Mouse (Mus musculus) stomach, embryonic 14.5 days (tissue): Measurements from ENCODE around the gene Ttc33. TPM values are rescaled to one million over a fixed set of nuclear protein-coding genes. Genes with fewer than 3 reads are reported as not detected.

Experiments used
- ATAC-seq: fragments of 200-750 bp; cut with Nextera tagmentation; 2 replicates; pipeline ENCODE4 v1.8.0; 2017; ENCODE audit warnings: low read depth, moderate TSS enrichment; ENCODE audit not compliant: insufficient number of reproducible peaks, insufficient read depth, low FRiP score
- H3K27ac ChIP-seq: fragments of 300-500 bp; sonication (generic); 2 replicates; pipeline ENCODE4 v1.5.1; 2014; ENCODE audit warnings: mild to moderate bottlenecking, low read length, moderate library complexity, mixed read lengths
- H3K27me3 ChIP-seq: fragments of 300-500 bp; sonication (generic); 2 replicates; pipeline ENCODE4 v1.6.1; 2014; ENCODE audit warnings: low read length, control low read depth, mixed read lengths; ENCODE audit not compliant: control insufficient read depth, insufficient read depth
- H3K36me3 ChIP-seq: fragments of 300-500 bp; sonication (generic); 2 replicates; pipeline ENCODE4 v1.6.1; 2014; ENCODE audit warnings: mild to moderate bottlenecking, control low read depth, low read length, moderate library complexity, mixed read lengths; ENCODE audit not compliant: control insufficient read depth, insufficient read depth
- H3K4me1 ChIP-seq: fragments of 300-500 bp; sonication (generic); 2 replicates; pipeline ENCODE4 v1.6.1; 2014; ENCODE audit warnings: low read length, control low read depth, mixed read lengths; ENCODE audit not compliant: control insufficient read depth, insufficient read depth
- H3K4me2 ChIP-seq: fragments of 300-500 bp; sonication (generic); replicated peaks from 2 replicates; pipeline ENCODE4 v1.6.1; 2014; ENCODE audit warnings: low read depth, low read length, control low read depth
- H3K4me3 ChIP-seq: fragments of 300-500 bp; sonication (generic); 2 replicates; pipeline ENCODE4 v1.5.1; 2014; ENCODE audit warnings: low read depth, low read length, control low read depth
- H3K9ac ChIP-seq: fragments of 300-500 bp; sonication (generic); replicated peaks from 2 replicates; pipeline ENCODE4 v1.6.1; 2014; ENCODE audit warnings: low read depth, mild to moderate bottlenecking, control low read depth, low read length, moderate library complexity, mixed read lengths
- H3K9me3 ChIP-seq: fragments of 300-500 bp; sonication (generic); 2 replicates; pipeline ENCODE4 v1.6.1; 2016; ENCODE audit warnings: low read depth, low read length, control low read depth; ENCODE audit not compliant: control insufficient read depth
- WGBS: fragments of 180-500 bp; shearing (Covaris S2); extraction: QIAGEN DNeasy Blood & Tissue Kit; methylation state at CpG from one replicate; pipeline ENCODE4 v1.1.7; 2014; 5-methylcytosine and 5-hydroxymethylcytosine counted together
- polyA plus RNA-seq: library from polyadenylated mRNA; unstranded; fragments of >200 nt; fragmentation: Nextera tagmentation; extraction: Ambion mirVana; gene quantifications from 2 replicates; pipeline ENCODE4 v1.2.1, GENCODE M21; 2014

Gene Ttc33
- polyA plus RNA-seq, 1 experiment from 2014 or later: 47.6 TPM

GRCm38 (mm10) chr15:5158827-5159226 is 26.5 kb upstream of the Ttc33 start:
- ATAC-seq: 0 out of 2 replicates have a peak, but pooled peaks have one; percentile 37
- Histone ChIP-seq H3K4me3 (no peak overlapping the region), H3K36me3 (peaks cover 4% of the 10 kb centered on the region), H3K27ac (no peak overlapping the region), H3K4me1 (0 out of 2 replicates have a peak, but pooled peaks cover 3% of the 10 kb centered on the region), H3K4me2 (no peak overlapping the region), H3K9me3 (no peaks in the 10 kb centered on the region), H3K9ac (no peak overlapping the region), H3K27me3 (no peaks in the 10 kb centered on the region)
- 69% methylated on average over 6 of the region's 6 CpGs for WGBS

- Histone ChIP-seq H3K36me3 (peaks cover 27% of the 10 kb centered on the region), H3K4me2 (no peak overlapping the region), H3K4me3 (no peak overlapping the region), H3K27ac (no peak overlapping the region), H3K9me3 (no peaks in the 10 kb centered on the region), H3K4me1 (no peaks in the 10 kb centered on the region), H3K27me3 (no peaks in the 10 kb centered on the region), H3K9ac (no peak overlapping the region)
- no peak for ATAC-seq
- WGBS: 89% methylated on average over 12 of the region's 12 CpGs
Measured at GRCm38 (mm10) chr15:5165121-5165773, 20.1 kb upstream of the Ttc33 start.

GRCm38 (mm10) chr15:5173217-5173820 is 12.0 kb upstream of the Ttc33 start:
- ATAC-seq: no peak
- peaks cover 51% of the 10 kb centered on the region for H3K36me3 ChIP-seq
- H3K27me3 ChIP-seq: no peaks in the 10 kb centered on the region
- H3K4me3 ChIP-seq: no peak overlapping the region
- WGBS: 90% methylated on average over 12 of the region's 12 CpGs
- H3K9ac ChIP-seq: no peak overlapping the region
- no peaks in the 10 kb centered on the region for H3K9me3 ChIP-seq
- H3K4me1 ChIP-seq: no peaks in the 10 kb centered on the region
- H3K27ac ChIP-seq: no peak overlapping the region
- H3K4me2 ChIP-seq: no peak overlapping the region

GRCm38 (mm10) chr15:5184668-5185330 is 526 bp upstream of the Ttc33 start:
- Histone ChIP-seq H3K27me3 (no peaks in the 10 kb centered on the region), H3K4me1 (peaks cover 11% of the 10 kb centered on the region; the same call in 1 of the 2 replicates), H3K4me3 (peak overlapping the region; percentile 80), H3K9ac (peak overlapping the region; percentile 86), H3K27ac (peak overlapping the region; percentile 94), H3K36me3 (no peaks in the 10 kb centered on the region; the same call in 1 of the 2 replicates), H3K9me3 (no peaks in the 10 kb centered on the region), H3K4me2 (peak overlapping the region; percentile 67)
- 35% methylated on average over 11 of the region's 11 CpGs for WGBS
- peak; percentile 50 for ATAC-seq

GRCm38 (mm10) chr15:5186293-5186675 is 959 bp downstream of the Ttc33 start:
- no peaks in the 10 kb centered on the region for H3K27me3 ChIP-seq
- peaks cover 11% of the 10 kb centered on the region; the same call in 1 of the 2 replicates for H3K4me1 ChIP-seq
- WGBS: 31% methylated on average over 10 of the region's 10 CpGs
- H3K9ac ChIP-seq: peak overlapping the region; percentile 86
- H3K36me3 ChIP-seq: peaks cover 8% of the 10 kb centered on the region; the same call in 1 of the 2 replicates
- no peaks in the 10 kb centered on the region for H3K9me3 ChIP-seq
- peak overlapping the region; percentile 80 for H3K4me3 ChIP-seq
- H3K4me2 ChIP-seq: peak overlapping the region; percentile 67
- ATAC-seq: no peak
- no peak overlapping the region for H3K27ac ChIP-seq

- 61% methylated on average over 3 of the region's 4 CpGs for WGBS
- Histone ChIP-seq H3K27ac (no peak overlapping the region), H3K4me2 (no peak overlapping the region), H3K27me3 (no peaks in the 10 kb centered on the region), H3K4me3 (no peak overlapping the region), H3K9me3 (no peaks in the 10 kb centered on the region), H3K36me3 (peaks cover 11% of the 10 kb centered on the region; the same call in 1 of the 2 replicates), H3K9ac (no peak overlapping the region), H3K4me1 (peaks cover 11% of the 10 kb centered on the region; the same call in 1 of the 2 replicates)
- no peak for ATAC-seq
Measured at GRCm38 (mm10) chr15:5187116-5187515, 1.8 kb downstream of the Ttc33 start.

- Histone ChIP-seq H3K9ac (no peak overlapping the region), H3K4me3 (no peak overlapping the region), H3K36me3 (peaks cover 11% of the 10 kb centered on the region; the same call in 1 of the 2 replicates), H3K4me1 (peaks cover 11% of the 10 kb centered on the region; the same call in 1 of the 2 replicates), H3K27ac (no peak overlapping the region), H3K27me3 (no peaks in the 10 kb centered on the region), H3K9me3 (no peaks in the 10 kb centered on the region), H3K4me2 (no peak overlapping the region)
- ATAC-seq: no peak
- 96% methylated on average over 1 of the region's 1 CpGs for WGBS
Measured at GRCm38 (mm10) chr15:5188029-5188428, 2.7 kb downstream of the Ttc33 start.

- H3K27ac ChIP-seq: no peak overlapping the region
- 55% methylated on average over 10 of the region's 10 CpGs for WGBS
Measured at GRCm38 (mm10) chr15:5189504-5190093, 4.3 kb downstream of the Ttc33 start.

More at GRCm38 (mm10) chr15:5189504-5190093, 4.3 kb downstream of the Ttc33 start:
- no peaks in the 10 kb centered on the region for H3K9me3 ChIP-seq
- H3K4me2 ChIP-seq: no peak overlapping the region
- peaks cover 11% of the 10 kb centered on the region; the same call in 1 of the 2 replicates for H3K36me3 ChIP-seq
- H3K9ac ChIP-seq: no peak overlapping the region
- peaks cover 6% of the 10 kb centered on the region; the same call in 1 of the 2 replicates for H3K4me1 ChIP-seq
- H3K4me3 ChIP-seq: no peak overlapping the region
- H3K27me3 ChIP-seq: no peaks in the 10 kb centered on the region
- ATAC-seq: no peak
